Mouse (Mus musculus) midbrain, embryonic 14.5 days (tissue): ENCODE data around the gene Gpn2. TPM values are rescaled to one million over a fixed set of nuclear protein-coding genes. Genes with fewer than 3 reads are reported as not detected.
A peak's percentile ranks its signal among the peaks of the same experiment; 100 is the strongest.

ENCODE experiments used
- ATAC-seq: fragments of 200-750 bp; cut with Nextera tagmentation; 2 replicates; pipeline ENCODE4 v1.8.0; 2017; ENCODE audit warnings: moderate number of reproducible peaks, moderate library complexity; ENCODE audit not compliant: low FRiP score, low TSS enrichment
- DNase-seq: peaks from one replicate; pipeline ENCODE4 v3.0.0-alpha.2; 2015
- H3K27ac ChIP-seq: fragments of 300-500 bp; sonication (generic); replicated peaks from 2 replicates; pipeline ENCODE4 v1.5.1; 2014; ENCODE audit warnings: mild to moderate bottlenecking, low read depth, low read length, moderate library complexity
- H3K27me3 ChIP-seq: fragments of 300-500 bp; sonication (generic); 2 replicates; pipeline ENCODE4 v1.6.1; 2014; ENCODE audit warnings: low read length, control low read depth, mixed read lengths; ENCODE audit not compliant: control insufficient read depth, insufficient read depth
- H3K36me3 ChIP-seq: fragments of 300-500 bp; sonication (generic); 2 replicates; pipeline ENCODE4 v1.6.1; 2014; ENCODE audit warnings: low read length, control low read depth; ENCODE audit not compliant: control insufficient read depth, insufficient read depth
- H3K4me1 ChIP-seq: fragments of 300-500 bp; sonication (generic); 2 replicates; pipeline ENCODE4 v1.6.1; 2014; ENCODE audit warnings: mild to moderate bottlenecking, antibody characterized with exemption, low read length, control low read depth; ENCODE audit not compliant: control insufficient read depth, insufficient read depth
- H3K4me2 ChIP-seq: fragments of 300-500 bp; sonication (generic); 2 replicates; pipeline ENCODE4 v1.6.1; 2014; ENCODE audit warnings: mild to moderate bottlenecking, low read length, moderate library complexity
- H3K4me3 ChIP-seq: fragments of 300-500 bp; sonication (generic); replicated peaks from 2 replicates; pipeline ENCODE4 v1.5.1; 2014; ENCODE audit warnings: low read depth, low read length
- H3K9ac ChIP-seq: fragments of 300-500 bp; sonication (generic); replicated peaks from 2 replicates; pipeline ENCODE4 v1.6.1; 2014; ENCODE audit warnings: mild to moderate bottlenecking, low read length, moderate library complexity
- H3K9me3 ChIP-seq: fragments of 300-500 bp; sonication (generic); 2 replicates; pipeline ENCODE4 v1.6.1; 2016; ENCODE audit warnings: low read length, control low read depth, mixed read lengths; ENCODE audit not compliant: control insufficient read depth
- WGBS: fragments of 180-500 bp; shearing (Covaris S2); extraction: QIAGEN DNeasy Blood & Tissue Kit; methylation state at CpG from one replicate; pipeline ENCODE4 v1.1.7; 2014; 5-methylcytosine and 5-hydroxymethylcytosine counted together
- microRNA-seq: library from miRNA; unstranded; fragments of <30 nt; microRNA quantifications from one replicate; pipeline ENCODE4, GENCODE M21; 2016
- polyA plus RNA-seq: library from polyadenylated mRNA; unstranded; fragments of >200 nt; fragmentation: Nextera tagmentation; extraction: Ambion mirVana; gene quantifications from 2 replicates; pipeline ENCODE4 v1.2.1, GENCODE M21; 2014

Gpn2 gene
- polyA plus RNA-seq, 1 experiment from 2014 or later, result 20.3 TPM

- ATAC-seq, result no peak
- Histone ChIP-seq H3K27me3 (no peaks in the 10 kb centered on the region), H3K4me3 (peak overlapping the region; percentile 71), H3K9me3 (no peaks in the 10 kb centered on the region), H3K27ac (no peak overlapping the region), H3K4me2 (peak overlapping the region; percentile 72), H3K9ac (peak overlapping the region; percentile 95), H3K4me1 (peaks cover 10% of the 10 kb centered on the region), H3K36me3 (peaks cover 4% of the 10 kb centered on the region)
- WGBS, result 36% methylated on average over 9 of the region's 9 CpGs
- DNase-seq, result no peak
These were observed 47.7 kb downstream of the Gpn2 start for GRCm38 (mm10) chr4:133631769-133632411.

- Histone ChIP-seq H3K27me3 (no peaks in the 10 kb centered on the region), H3K4me2 (peak overlapping the region; percentile 72), H3K36me3 (no peaks in the 10 kb centered on the region), H3K9me3 (no peaks in the 10 kb centered on the region), H3K4me1 (peaks cover 10% of the 10 kb centered on the region), H3K27ac (peak overlapping the region; percentile 88), H3K4me3 (peak overlapping the region; percentile 71), H3K9ac (peak overlapping the region; percentile 95)
- ATAC-seq (no peak; the same call in 1 of the 2 replicates), DNase-seq (peak; percentile 24)
- 1% methylated on average over 68 of the region's 69 CpGs for WGBS
These were observed 48.5 kb downstream of the Gpn2 start for GRCm38 (mm10) chr4:133632483-133633327.

- no peaks in the 10 kb centered on the region for H3K36me3 ChIP-seq
- 10% methylated on average over 36 of the region's 47 CpGs for WGBS
- H3K9ac ChIP-seq, result peak overlapping the region; percentile 95
- ATAC-seq (peak; percentile 91), DNase-seq (peak; percentile 93)
- peak overlapping the region; percentile 72 for H3K4me2 ChIP-seq
- H3K27me3 ChIP-seq, result no peaks in the 10 kb centered on the region
- H3K4me1 ChIP-seq, result peaks cover 10% of the 10 kb centered on the region
- H3K27ac ChIP-seq, result peak overlapping the region; percentile 88
- no peaks in the 10 kb centered on the region for H3K9me3 ChIP-seq
- H3K4me3 ChIP-seq, result peak overlapping the region; percentile 71
These were observed 49.3 kb downstream of the Gpn2 start for GRCm38 (mm10) chr4:133633332-133634042.

GRCm38 (mm10) chr4:133634043-133634410 lies 49.9 kb downstream of the Gpn2 start:
- no peak overlapping the region for H3K9ac ChIP-seq
- no peak overlapping the region for H3K4me2 ChIP-seq
- peaks cover 10% of the 10 kb centered on the region for H3K4me1 ChIP-seq
- H3K9me3 ChIP-seq, result no peaks in the 10 kb centered on the region
- H3K36me3 ChIP-seq, result no peaks in the 10 kb centered on the region
- WGBS, result 81% methylated on average over 5 of the region's 5 CpGs
- DNase-seq (no peak), ATAC-seq (no peak)
- H3K27ac ChIP-seq, result no peak overlapping the region
- H3K27me3 ChIP-seq, result no peaks in the 10 kb centered on the region
- no peak overlapping the region for H3K4me3 ChIP-seq

Small RNA genes within 50 kb of the gene (microRNA-seq; reads per million reads assigned to microRNA genes)
- not detected for gene Gm23158

Other genes with a start within 250 kb of the Gpn2 start
- gene Wdtc1, start 230.9 kb upstream of the Gpn2 start, polyA plus RNA-seq, result 21.3 and 24.9 TPM in 2 replicates
- gene Slc9a1, start 214.7 kb upstream of the Gpn2 start, polyA plus RNA-seq, result 8.2 and 8.3 TPM in 2 replicates
- gene Tent5b, start 104.2 kb upstream of the Gpn2 start, polyA plus RNA-seq, result 0.09 and 0.15 TPM in 2 replicates
- gene Trnp1, start 85.8 kb upstream of the Gpn2 start, polyA plus RNA-seq, result 5.5 and 7.8 TPM in 2 replicates
- 0.19 and 0.37 TPM in 2 replicates for gene Kdf1, start 65.4 kb upstream of the Gpn2 start, polyA plus RNA-seq
- 162 and 163 TPM in 2 replicates for gene Nudc, start 38.4 kb upstream of the Gpn2 start, polyA plus RNA-seq
- gene Nr0b2, start 31.0 kb upstream of the Gpn2 start, polyA plus RNA-seq, result not detected in 2 replicates
- 6.4 and 7.3 TPM in 2 replicates for gene Gpatch3, start 9.6 kb upstream of the Gpn2 start, polyA plus RNA-seq
- 0.88 and 1.3 TPM in 2 replicates for gene Sfn, start 17.8 kb downstream of the Gpn2 start, polyA plus RNA-seq
- 3.8 and 5.8 TPM in 2 replicates for gene Zdhhc18, start 65.8 kb downstream of the Gpn2 start, polyA plus RNA-seq
- 9.4 and 10.8 TPM in 2 replicates for gene Pigv, start 88.3 kb downstream of the Gpn2 start, polyA plus RNA-seq
- 38.5 and 46.7 TPM in 2 replicates for gene Arid1a, start 172.4 kb downstream of the Gpn2 start, polyA plus RNA-seq